Mouse (Mus musculus): Measurements from ENCODE around the gene Gzme. TPM values are rescaled to one million over a fixed set of nuclear protein-coding genes. Genes with fewer than 3 reads are reported as not detected.

The Gzme gene
- total RNA-seq, 2 experiments from 2014 or later: not detected

Small RNA genes within 50 kb of the gene (microRNA-seq; reads per million reads assigned to microRNA genes)
- gene Mir6949 (ENCODE audit: borderline number of aligned reads in 2 of 2): 0 reads per million in 2 experiments

Other genes starting within 250 kb of the Gzme start
- not detected for gene Cbln3, start 236.2 kb downstream of the Gzme start, total RNA-seq (2021)
- gene Khnyn, start 235.7 kb downstream of the Gzme start, total RNA-seq (2021): 10 to 100 TPM; 14.8 to 17.6 TPM
- gene Sdr39u1, start 220.3 kb downstream of the Gzme start, total RNA-seq (2021): 10 to 100 TPM; 66.9 to 90.4 TPM
- 1 to 10 TPM; 1.8 to 3.4 TPM for gene Cma1, start 175.9 kb downstream of the Gzme start, total RNA-seq (2021)
- under 1 TPM in 1 of 2 experiments, not detected in 1; 0.51 TPM for gene Cma2, start 169.6 kb downstream of the Gzme start, total RNA-seq (2021)
- not detected for gene Mcpt1, start 102.7 kb downstream of the Gzme start, total RNA-seq (2021)
- not detected for gene Mcpt9, start 90.1 kb downstream of the Gzme start, total RNA-seq (2021)
- gene Mcpt2, start 78.6 kb downstream of the Gzme start, total RNA-seq (2021): not detected
- gene Mcpt4, start 58.3 kb downstream of the Gzme start, total RNA-seq (2021): 1 to 10 TPM; 1.4 to 2.6 TPM
- gene Mcpt8, start 35.4 kb downstream of the Gzme start, total RNA-seq (2021): not detected
- not detected for gene Ctsg, start 18.1 kb downstream of the Gzme start, total RNA-seq (2021)
- not detected for gene Gzmd, start 12.0 kb upstream of the Gzme start, total RNA-seq (2021)
- not detected for gene Gzmg, start 39.0 kb upstream of the Gzme start, total RNA-seq (2021)
- gene Gzmn, start 54.0 kb upstream of the Gzme start, total RNA-seq (2021): not detected
- gene Gzmf, start 90.8 kb upstream of the Gzme start, total RNA-seq (2021): not detected
- gene Gzmc, start 114.0 kb upstream of the Gzme start, total RNA-seq (2021): not detected
- gene Gzmb, start 141.6 kb upstream of the Gzme start, total RNA-seq (2021): under 1 TPM; 0.42 to 0.99 TPM
- 1 to 10 TPM in 1 of 2 experiments, under 1 TPM in 1; 0.32 to 1.4 TPM for gene Atp12a, start 244.4 kb upstream of the Gzme start, total RNA-seq (2021)

Measured in adrenal gland, adult 18-20 months (tissue).